Mouse (Mus musculus) liver, embryonic 11.5 days (tissue): ENCODE measurements around the gene Nelfb. TPM values are rescaled to one million over a fixed set of nuclear protein-coding genes. Genes with fewer than 3 reads are reported as not detected.

Source experiments
- ATAC-seq: fragments of 200-750 bp; cut with Nextera tagmentation; replicated peaks from 2 replicates; pipeline ENCODE4 v1.8.0; 2017; ENCODE audit warnings: moderate number of reproducible peaks, mild to moderate bottlenecking, moderate TSS enrichment, moderate library complexity; ENCODE audit not compliant: low FRiP score
- DNase-seq: peaks from one replicate; pipeline ENCODE4 v3.0.0-alpha.2; 2017; ENCODE audit warnings: low spot score
- H3K27ac ChIP-seq: fragments of 300-500 bp; sonication (generic); 2 replicates; pipeline ENCODE4 v1.5.1; 2014; ENCODE audit warnings: mild to moderate bottlenecking, low read depth, low read length, control low read depth
- H3K27me3 ChIP-seq: fragments of 300-500 bp; sonication (generic); replicated peaks from 2 replicates; pipeline ENCODE4 v1.6.1; 2014; ENCODE audit warnings: low read length, mixed read lengths; ENCODE audit not compliant: control insufficient read depth, insufficient read depth
- H3K36me3 ChIP-seq: fragments of 300-500 bp; sonication (generic); 2 replicates; pipeline ENCODE4 v1.6.1; 2014; ENCODE audit warnings: mild to moderate bottlenecking, low read length, moderate library complexity, mixed read lengths; ENCODE audit not compliant: control insufficient read depth, insufficient read depth
- H3K4me1 ChIP-seq: fragments of 300-500 bp; sonication (generic); replicated peaks from 2 replicates; pipeline ENCODE4 v1.6.1; 2014; ENCODE audit warnings: low read length, mixed read lengths; ENCODE audit not compliant: control insufficient read depth, insufficient read depth
- H3K4me2 ChIP-seq: fragments of 300-500 bp; sonication (generic); 2 replicates; pipeline ENCODE4 v1.6.1; 2014; ENCODE audit warnings: mild to moderate bottlenecking, control low read depth, moderate library complexity
- H3K4me3 ChIP-seq: fragments of 300-500 bp; sonication (generic); 2 replicates; pipeline ENCODE4 v1.5.1; 2014; ENCODE audit warnings: low read depth, low read length, control low read depth
- H3K9ac ChIP-seq: fragments of 300-500 bp; sonication (generic); 2 replicates; pipeline ENCODE4 v1.6.1; 2014; ENCODE audit warnings: low read depth, low read length, control low read depth
- H3K9me3 ChIP-seq: fragments of 300-500 bp; sonication (generic); 2 replicates; pipeline ENCODE4 v1.6.1; 2016; ENCODE audit warnings: low read length, inconsistent platforms, mixed read lengths; ENCODE audit not compliant: control insufficient read depth
- WGBS: fragments of 180-500 bp; shearing (Covaris S2); extraction: QIAGEN DNeasy Blood & Tissue Kit; methylation state at CpG from one replicate; pipeline ENCODE4 v1.1.7; 2014; 5-methylcytosine and 5-hydroxymethylcytosine counted together
- polyA plus RNA-seq: library from polyadenylated mRNA; unstranded; fragments of >200 nt; fragmentation: Nextera tagmentation; extraction: Ambion mirVana; gene quantifications from 2 replicates; pipeline ENCODE4 v1.2.1, GENCODE M21; 2014

Gene Nelfb
- polyA plus RNA-seq, 1 experiment from 2014 or later, result 86.3 TPM

DNA sequence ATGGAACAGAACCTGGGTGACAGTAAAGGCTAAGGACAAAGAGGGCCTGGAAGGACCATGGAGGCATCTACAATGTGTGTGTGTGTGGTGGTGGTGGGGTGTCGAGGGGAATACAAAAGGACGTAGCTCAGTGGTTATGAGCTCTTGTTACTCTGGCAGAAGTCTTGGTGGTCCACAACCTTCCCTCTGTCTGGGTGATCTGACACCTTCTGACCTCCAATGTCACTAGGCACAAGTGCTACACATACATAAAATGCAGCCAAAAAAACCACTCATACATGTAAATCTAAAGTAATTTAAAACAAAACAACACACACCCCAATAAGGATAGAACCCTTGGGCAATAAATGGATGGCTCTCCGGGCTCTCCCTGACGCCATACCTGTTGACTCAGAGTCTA, 16.1 kb upstream of the Nelfb start:
- H3K4me1 ChIP-seq, result peaks cover 6% of the 10 kb centered on the region
- no peak overlapping the region for H3K4me2 ChIP-seq
- H3K27ac ChIP-seq, result no peak overlapping the region
- ATAC-seq, result no peak
- H3K4me3 ChIP-seq, result no peak overlapping the region
- no peak overlapping the region for H3K9ac ChIP-seq
- peaks cover 5% of the 10 kb centered on the region; the same call in 1 of the 2 replicates for H3K36me3 ChIP-seq
- no peaks in the 10 kb centered on the region; the same call in 1 of the 2 replicates for H3K27me3 ChIP-seq
- 93% methylated on average over 4 of the region's 4 CpGs for WGBS
- no peaks in the 10 kb centered on the region for H3K9me3 ChIP-seq
- no peak for DNase-seq

DNA sequence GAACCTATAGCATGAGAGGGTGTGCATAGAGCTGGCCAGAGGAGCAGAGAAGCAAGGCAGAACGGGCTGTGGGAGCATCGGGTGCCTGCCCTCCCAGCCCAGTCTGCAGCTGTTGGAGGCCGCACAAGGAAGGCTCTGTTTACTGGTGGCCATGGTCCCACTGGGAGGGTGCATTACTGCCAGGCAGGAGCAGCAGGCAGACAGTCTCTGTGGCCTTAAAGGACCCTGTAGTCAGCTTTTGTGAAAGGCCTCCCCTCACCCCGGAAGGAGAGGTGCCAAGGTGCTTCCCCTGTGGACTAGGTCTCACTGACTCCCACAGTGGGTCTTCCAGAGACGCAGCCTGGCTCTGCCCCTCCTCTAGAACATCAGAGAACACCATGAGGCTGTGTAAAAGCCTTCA, 15.6 kb upstream of the Nelfb start:
- 89% methylated on average over 5 of the region's 5 CpGs for WGBS
- H3K4me1 ChIP-seq, result peaks cover 6% of the 10 kb centered on the region
- no peak overlapping the region for H3K9ac ChIP-seq
- DNase-seq (no peak), ATAC-seq (no peak)
- H3K4me3 ChIP-seq, result no peak overlapping the region
- no peaks in the 10 kb centered on the region for H3K27me3 ChIP-seq
- H3K9me3 ChIP-seq, result no peaks in the 10 kb centered on the region
- H3K4me2 ChIP-seq, result no peak overlapping the region
- H3K36me3 ChIP-seq, result peaks cover 5% of the 10 kb centered on the region; the same call in 1 of the 2 replicates
- no peak overlapping the region for H3K27ac ChIP-seq

GRCm38 (mm10) chr2:25225811-25226379, 14.6 kb upstream of the Nelfb start:
- 77% methylated on average over 8 of the region's 8 CpGs for WGBS
- peak overlapping the region; percentile 74 for H3K9ac ChIP-seq
- peak overlapping the region; percentile 95 for H3K27ac ChIP-seq
- H3K4me3 ChIP-seq, result peak overlapping the region; percentile 82
- peaks cover 6% of the 10 kb centered on the region for H3K4me1 ChIP-seq
- H3K4me2 ChIP-seq, result peak overlapping the region; percentile 68
- H3K9me3 ChIP-seq, result no peaks in the 10 kb centered on the region
- no peak for DNase-seq
- ATAC-seq, result no peak
- H3K27me3 ChIP-seq, result no peaks in the 10 kb centered on the region
- peaks cover 9% of the 10 kb centered on the region for H3K36me3 ChIP-seq

DNA sequence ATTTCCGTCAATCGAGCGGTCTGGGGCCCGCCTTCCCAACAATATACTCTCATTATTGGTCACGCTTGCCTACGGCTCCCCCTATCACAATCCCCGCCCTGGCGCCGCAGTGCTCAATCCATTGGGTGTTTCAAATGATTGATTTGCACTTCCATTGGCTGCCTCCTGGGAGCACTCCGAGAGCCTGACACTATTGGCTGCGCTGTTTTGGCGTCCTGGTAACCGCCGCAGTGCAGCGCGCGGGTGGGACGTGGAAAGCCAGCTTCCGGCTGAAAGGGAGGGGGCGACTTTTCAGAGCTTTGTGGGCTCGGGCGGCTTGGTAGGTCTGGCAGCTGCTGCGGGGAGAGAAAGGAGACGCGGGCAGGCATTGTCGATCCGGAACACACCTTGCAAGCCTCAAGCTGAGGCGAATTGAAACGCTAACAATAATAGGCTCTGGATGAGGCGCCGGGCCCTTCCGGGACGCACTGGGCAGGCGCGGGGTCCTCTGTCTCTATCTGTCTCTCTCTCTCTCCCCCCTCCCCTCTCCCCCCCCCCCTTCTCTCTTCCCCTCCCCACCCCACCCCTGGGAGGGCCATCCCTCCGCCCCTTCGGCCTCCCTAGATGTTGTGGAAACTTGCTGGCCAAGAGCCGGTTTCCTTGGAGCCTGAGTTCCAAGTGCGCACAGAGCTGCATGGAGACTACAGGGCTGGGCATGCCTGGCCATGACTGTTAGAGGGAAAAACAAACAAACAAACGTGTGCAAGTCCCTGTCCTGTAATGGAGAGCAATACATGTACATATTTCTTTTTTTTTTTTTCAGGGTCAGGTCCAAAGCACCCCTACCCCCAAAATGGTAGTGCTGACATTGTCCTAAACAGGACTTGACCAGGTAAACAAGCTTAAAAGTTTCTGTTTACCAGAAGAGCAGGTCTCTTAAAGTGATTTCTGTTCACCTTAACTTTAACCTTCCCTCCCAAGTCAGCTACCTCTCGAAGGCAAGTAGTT, 13.8 kb upstream of the Nelfb start:
- H3K4me1 ChIP-seq, result peaks cover 6% of the 10 kb centered on the region
- ATAC-seq (peak; percentile 91), DNase-seq (peak; percentile 96)
- no peaks in the 10 kb centered on the region for H3K27me3 ChIP-seq
- peak overlapping the region; percentile 82 for H3K4me3 ChIP-seq
- peak overlapping the region; percentile 68 for H3K4me2 ChIP-seq
- peak overlapping the region; percentile 74 for H3K9ac ChIP-seq
- peaks cover 9% of the 10 kb centered on the region for H3K36me3 ChIP-seq
- 2% methylated on average over 40 of the region's 41 CpGs for WGBS
- H3K27ac ChIP-seq, result peak overlapping the region; percentile 95
- no peaks in the 10 kb centered on the region for H3K9me3 ChIP-seq

GRCm38 (mm10) chr2:25224492-25224765, 13.1 kb upstream of the Nelfb start, which contains the start of gene Tubb4b:
TSS of gene Tubb4b (minus strand) at chr2:25224702.
- DNase-seq (no peak), ATAC-seq (no peak)
- peaks cover 9% of the 10 kb centered on the region for H3K36me3 ChIP-seq
- no peaks in the 10 kb centered on the region for H3K9me3 ChIP-seq
- H3K9ac ChIP-seq, result peak within 1 kb of the TSS; percentile 88
- peak within 1 kb of the TSS; percentile 95 for H3K4me2 ChIP-seq
- no peaks in the 10 kb centered on the region for H3K27me3 ChIP-seq
- 0% methylated on average over 17 of the region's 17 CpGs for WGBS
- H3K4me1 ChIP-seq, result peaks cover 6% of the 10 kb centered on the region
- peak within 1 kb of the TSS; percentile 82 for H3K4me3 ChIP-seq
- peak within 1 kb of the TSS; percentile 98 for H3K27ac ChIP-seq

DNA sequence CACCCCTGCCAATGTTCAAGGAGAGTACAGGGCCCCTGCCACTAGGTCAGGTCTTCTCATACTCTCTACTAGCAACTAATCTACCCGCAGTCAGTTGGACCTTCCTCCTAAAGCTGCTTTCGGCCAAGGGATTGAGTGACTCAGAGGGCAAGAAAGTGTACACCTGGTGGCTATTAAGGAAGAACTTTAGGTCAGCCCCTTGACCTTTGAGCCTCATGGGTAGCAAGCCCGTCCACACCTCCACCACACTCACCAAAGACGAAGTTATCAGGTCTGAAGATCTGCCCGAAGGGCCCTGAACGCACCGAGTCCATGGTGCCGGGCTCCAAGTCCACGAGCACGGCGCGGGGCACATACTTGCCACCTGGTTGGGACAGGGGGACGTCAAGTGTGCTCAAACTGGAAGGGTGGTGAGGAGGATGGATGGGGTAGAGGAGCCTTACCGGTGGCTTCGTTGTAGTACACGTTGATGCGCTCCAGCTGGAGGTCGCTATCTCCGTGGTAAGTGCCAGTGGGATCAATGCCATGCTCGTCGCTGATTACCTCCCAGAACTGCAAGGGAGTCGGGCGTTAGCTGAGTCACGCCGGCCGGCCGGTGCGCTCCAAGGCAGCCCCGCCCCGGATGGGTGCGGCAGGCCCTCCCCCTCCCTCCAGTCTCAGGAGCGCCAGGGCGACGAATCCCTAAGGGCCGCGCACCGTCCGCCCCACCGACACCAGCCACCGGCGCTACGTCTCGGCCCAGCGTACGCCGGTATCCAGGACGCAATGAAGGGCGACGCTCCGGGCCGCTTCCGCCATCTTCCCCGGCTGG, 12.6 kb upstream of the Nelfb start:
- Histone ChIP-seq H3K4me2 (peak overlapping the region; percentile 95), H3K27me3 (no peaks in the 10 kb centered on the region), H3K9ac (peak overlapping the region; percentile 88), H3K27ac (peak overlapping the region; percentile 98), H3K4me1 (peaks cover 6% of the 10 kb centered on the region), H3K4me3 (peak overlapping the region; percentile 82), H3K36me3 (peaks cover 9% of the 10 kb centered on the region), H3K9me3 (no peaks in the 10 kb centered on the region)
- DNase-seq (peak; percentile 85), ATAC-seq (peak; percentile 79)
- WGBS, result under 1% methylated on average over 53 of the region's 53 CpGs

GRCm38 (mm10) chr2:25221331-25221772, 10.1 kb upstream of the Nelfb start:
- H3K9ac ChIP-seq, result no peak overlapping the region
- no peak for ATAC-seq
- WGBS, result 62% methylated on average over 5 of the region's 5 CpGs
- peaks cover 9% of the 10 kb centered on the region for H3K36me3 ChIP-seq
- H3K9me3 ChIP-seq, result no peaks in the 10 kb centered on the region
- no peak for DNase-seq
- no peak overlapping the region for H3K4me2 ChIP-seq
- H3K4me1 ChIP-seq, result peaks cover 6% of the 10 kb centered on the region
- H3K4me3 ChIP-seq, result no peak overlapping the region; the same call in 1 of the 2 replicates
- H3K27ac ChIP-seq, result no peak overlapping the region
- H3K27me3 ChIP-seq, result no peaks in the 10 kb centered on the region

DNA sequence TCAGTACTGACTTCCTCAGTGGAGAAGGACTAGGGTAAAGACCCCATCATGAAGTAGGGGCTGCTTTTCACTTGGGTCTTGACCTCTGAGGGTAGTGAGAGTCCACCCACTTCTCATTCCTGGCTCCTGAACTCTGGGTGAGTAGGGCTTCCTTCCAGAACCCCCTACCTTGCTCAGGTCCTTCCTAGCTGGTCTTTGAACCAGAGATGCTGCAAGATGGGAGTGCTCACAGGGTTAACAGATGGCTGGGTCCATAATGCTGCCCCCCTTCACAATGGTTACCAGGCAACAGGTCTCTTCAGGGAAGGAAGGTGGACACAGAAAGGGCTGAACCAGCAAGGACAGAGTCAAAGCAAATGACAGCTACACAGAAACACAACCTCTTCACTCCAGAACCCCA, 7.2 kb upstream of the Nelfb start, which contains the start of gene Fam166a:
TSS of gene Fam166a (plus strand) at position 301 of the 400 bp plus-strand sequence.
- no peak for DNase-seq
- Histone ChIP-seq H3K4me2 (no peak within 1 kb of the TSS), H3K4me3 (no peak within 1 kb of the TSS), H3K27me3 (no peaks in the 10 kb centered on the region), H3K9me3 (no peaks in the 10 kb centered on the region), H3K36me3 (peaks cover 7% of the 10 kb centered on the region), H3K4me1 (no peaks in the 10 kb centered on the region; the same call in 1 of the 2 replicates), H3K27ac (no peak within 1 kb of the TSS), H3K9ac (no peak within 1 kb of the TSS)
- ATAC-seq, result no peak
